Mouse (Mus musculus): Measurements from ENCODE around the gene Cep72. TPM values are rescaled to one million over a fixed set of nuclear protein-coding genes. Genes with fewer than 3 reads are reported as not detected.
"Not testable (repeated sequence)": the region's sequence is repeated elsewhere in the genome, so short reads cannot be mapped to it uniquely, and the experiment has no call there.

The Cep72 gene
- polyA plus RNA-seq, 1 experiment from 2014 or later: 18.3 TPM

GRCm38 (mm10) chr13:74090265-74090664, 28.2 kb upstream of the Cep72 start:
- Histone ChIP-seq H3K4me3 (ENCODE audit: low read depth, low read length) (no peak overlapping the region), H3K9me3 (ENCODE audit: control insufficient read depth, low read length) (no peaks in the 10 kb centered on the region), H3K4me1 (replicated peaks; ENCODE audit: control insufficient read depth, insufficient read depth, low read length) (no peaks in the 10 kb centered on the region), H3K9ac (ENCODE audit: low read depth, low read length) (no peak overlapping the region), H3K36me3 (ENCODE audit: control insufficient read depth, insufficient read depth, low read length) (no peaks in the 10 kb centered on the region), H3K27me3 (ENCODE audit: control insufficient read depth, insufficient read depth, low read length) (no peaks in the 10 kb centered on the region), H3K27ac (ENCODE audit: low read depth, low read length) (no peak overlapping the region), H3K4me2 (replicated peaks; ENCODE audit: low read depth, low read length) (no peak overlapping the region)
- 82% methylated on average over 3 of the region's 3 CpGs for WGBS
- DNase-seq (ENCODE audit: low spot score) (no peak), ATAC-seq (ENCODE audit: low FRiP score) (no peak)

DNA sequence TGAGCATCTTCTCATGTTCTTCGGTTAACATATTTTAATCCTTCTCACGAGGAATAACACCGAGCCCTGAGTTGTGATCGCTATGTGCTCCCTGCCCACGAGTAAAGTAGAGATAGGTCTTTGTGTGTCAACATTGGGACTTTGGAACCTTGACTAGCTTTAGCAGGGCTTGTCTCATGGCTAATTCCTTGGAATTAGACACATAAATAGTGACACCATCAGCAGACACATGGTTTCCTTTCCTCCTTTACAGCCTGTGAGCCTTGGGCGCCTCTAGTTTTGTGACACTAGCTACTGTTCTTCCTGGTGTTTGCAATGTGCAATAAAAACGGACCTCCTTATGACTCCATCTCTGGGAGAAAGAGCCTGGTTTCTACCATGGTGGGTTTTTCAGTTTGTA, 11.3 kb upstream of the Cep72 start:
- Histone ChIP-seq H3K4me3 (ENCODE audit: low read depth, low read length) (no peak overlapping the region), H3K27ac (ENCODE audit: low read depth, low read length) (no peak overlapping the region), H3K27me3 (ENCODE audit: control insufficient read depth, insufficient read depth, low read length) (no peaks in the 10 kb centered on the region), H3K4me1 (replicated peaks; ENCODE audit: control insufficient read depth, insufficient read depth, low read length) (no peaks in the 10 kb centered on the region), H3K36me3 (ENCODE audit: control insufficient read depth, insufficient read depth, low read length) (no peaks in the 10 kb centered on the region), H3K9ac (ENCODE audit: low read depth, low read length) (no peak overlapping the region), H3K4me2 (replicated peaks; ENCODE audit: low read depth, low read length) (no peak overlapping the region), H3K9me3 (ENCODE audit: control insufficient read depth, low read length) (no peaks in the 10 kb centered on the region)
- ATAC-seq (ENCODE audit: low FRiP score) (no peak), DNase-seq (ENCODE audit: low spot score) (no peak)
- 90% methylated on average over 7 of the region's 7 CpGs for WGBS

GRCm38 (mm10) chr13:74071714-74072113, 9.6 kb upstream of the Cep72 start:
- 73% methylated on average over 3 of the region's 3 CpGs for WGBS
- no peaks in the 10 kb centered on the region for H3K4me1 ChIP-seq (replicated peaks; ENCODE audit: control insufficient read depth, insufficient read depth, low read length)
- DNase-seq (ENCODE audit: low spot score): no peak
- H3K4me2 ChIP-seq (replicated peaks; ENCODE audit: low read depth, low read length): no peak overlapping the region
- H3K9me3 ChIP-seq (ENCODE audit: control insufficient read depth, low read length): no peaks in the 10 kb centered on the region
- no peaks in the 10 kb centered on the region for H3K27me3 ChIP-seq (ENCODE audit: control insufficient read depth, insufficient read depth, low read length)
- H3K9ac ChIP-seq (ENCODE audit: low read depth, low read length): no peak overlapping the region
- no peak overlapping the region for H3K27ac ChIP-seq (ENCODE audit: low read depth, low read length)
- no peak for ATAC-seq (ENCODE audit: low FRiP score)
- H3K36me3 ChIP-seq (ENCODE audit: control insufficient read depth, insufficient read depth, low read length): no peaks in the 10 kb centered on the region
- no peak overlapping the region for H3K4me3 ChIP-seq (ENCODE audit: low read depth, low read length)

- not testable (repeated sequence) for H3K27ac ChIP-seq (ENCODE audit: low read depth, low read length); H3K4me3 ChIP-seq (ENCODE audit: low read depth, low read length); H3K9ac ChIP-seq (ENCODE audit: low read depth, low read length); H3K9me3 ChIP-seq (ENCODE audit: control insufficient read depth, low read length); H3K36me3 ChIP-seq (ENCODE audit: control insufficient read depth, insufficient read depth, low read length); H3K27me3 ChIP-seq (ENCODE audit: control insufficient read depth, insufficient read depth, low read length); H3K4me2 ChIP-seq (replicated peaks; ENCODE audit: low read depth, low read length); DNase-seq (ENCODE audit: low spot score); H3K4me1 ChIP-seq (replicated peaks; ENCODE audit: control insufficient read depth, insufficient read depth, low read length); ATAC-seq (ENCODE audit: low FRiP score)
- WGBS: 83% methylated on average over 1 of the region's 1 CpGs
Measured at GRCm38 (mm10) chr13:74071244-74071643, 9.1 kb upstream of the Cep72 start.

GRCm38 (mm10) chr13:74066576-74066975, 4.5 kb upstream of the Cep72 start:
- no peaks in the 10 kb centered on the region for H3K36me3 ChIP-seq (ENCODE audit: control insufficient read depth, insufficient read depth, low read length)
- H3K4me1 ChIP-seq (replicated peaks; ENCODE audit: control insufficient read depth, insufficient read depth, low read length): no peaks in the 10 kb centered on the region
- no peak overlapping the region for H3K4me2 ChIP-seq (replicated peaks; ENCODE audit: low read depth, low read length)
- no peak overlapping the region for H3K4me3 ChIP-seq (ENCODE audit: low read depth, low read length)
- DNase-seq (ENCODE audit: low spot score) (no peak), ATAC-seq (ENCODE audit: low FRiP score) (no peak)
- no peak overlapping the region for H3K9ac ChIP-seq (ENCODE audit: low read depth, low read length)
- H3K27me3 ChIP-seq (ENCODE audit: control insufficient read depth, insufficient read depth, low read length): no peaks in the 10 kb centered on the region
- H3K27ac ChIP-seq (ENCODE audit: low read depth, low read length): no peak overlapping the region
- no peaks in the 10 kb centered on the region for H3K9me3 ChIP-seq (ENCODE audit: control insufficient read depth, low read length)
- WGBS: 94% methylated on average over 1 of the region's 1 CpGs

DNA sequence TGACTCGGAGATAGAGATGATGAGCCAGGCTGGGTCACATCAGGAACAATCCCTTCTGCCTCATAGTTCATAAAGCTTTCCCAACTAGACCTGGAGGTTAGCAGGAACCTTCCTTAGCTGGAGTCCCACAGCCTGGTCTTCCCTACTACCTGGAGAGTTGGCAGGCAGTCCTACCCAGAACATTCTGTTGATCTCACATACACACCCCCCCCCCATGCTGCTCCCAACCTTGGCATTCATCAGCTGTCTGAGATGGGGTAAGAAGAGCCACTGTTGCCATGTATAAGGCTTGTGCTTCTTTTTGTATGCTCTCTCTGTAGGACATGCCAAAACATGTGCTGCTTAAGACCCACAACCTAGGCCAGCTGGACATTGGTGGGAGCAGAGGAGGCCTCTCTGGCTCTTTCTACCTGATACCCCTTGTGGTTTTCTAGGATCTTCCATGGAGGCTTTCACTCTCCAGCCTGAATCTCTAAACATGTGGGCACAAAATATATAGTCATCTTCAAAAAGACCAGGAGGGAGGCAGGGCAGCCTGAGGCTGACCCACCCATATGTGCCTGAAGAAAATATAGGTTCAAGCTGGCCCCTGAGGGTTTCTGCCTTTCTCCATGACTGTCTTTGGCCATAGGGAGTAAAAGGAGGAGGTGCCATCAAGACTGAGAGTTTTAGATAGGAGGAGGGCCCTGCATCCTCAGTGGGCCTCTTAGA, 1.4 kb upstream of the Cep72 start:
- no peak overlapping the region for H3K4me3 ChIP-seq (ENCODE audit: low read depth, low read length)
- DNase-seq (ENCODE audit: low spot score): no peak
- no peak for ATAC-seq (ENCODE audit: low FRiP score)
- H3K9ac ChIP-seq (ENCODE audit: low read depth, low read length): no peak overlapping the region
- H3K27me3 ChIP-seq (ENCODE audit: control insufficient read depth, insufficient read depth, low read length): no peaks in the 10 kb centered on the region
- no peaks in the 10 kb centered on the region for H3K36me3 ChIP-seq (ENCODE audit: control insufficient read depth, insufficient read depth, low read length)
- 79% methylated on average over 1 of the region's 1 CpGs for WGBS
- H3K4me1 ChIP-seq (replicated peaks; ENCODE audit: control insufficient read depth, insufficient read depth, low read length): no peaks in the 10 kb centered on the region
- H3K27ac ChIP-seq (ENCODE audit: low read depth, low read length): no peak overlapping the region
- no peak overlapping the region for H3K4me2 ChIP-seq (replicated peaks; ENCODE audit: low read depth, low read length)
- H3K9me3 ChIP-seq (ENCODE audit: control insufficient read depth, low read length): no peaks in the 10 kb centered on the region

GRCm38 (mm10) chr13:74062378-74063128, 454 bp upstream of the Cep72 start:
- Histone ChIP-seq H3K4me1 (replicated peaks; ENCODE audit: control insufficient read depth, insufficient read depth, low read length) (no peaks in the 10 kb centered on the region), H3K36me3 (ENCODE audit: control insufficient read depth, insufficient read depth, low read length) (no peaks in the 10 kb centered on the region), H3K9me3 (ENCODE audit: control insufficient read depth, low read length) (no peaks in the 10 kb centered on the region), H3K4me2 (replicated peaks; ENCODE audit: low read depth, low read length) (peak overlapping the region; percentile 41), H3K27me3 (ENCODE audit: control insufficient read depth, insufficient read depth, low read length) (no peaks in the 10 kb centered on the region), H3K4me3 (ENCODE audit: low read depth, low read length) (peak overlapping the region; percentile 82), H3K27ac (ENCODE audit: low read depth, low read length) (no peak overlapping the region), H3K9ac (ENCODE audit: low read depth, low read length) (peak overlapping the region; percentile 89)
- ATAC-seq (ENCODE audit: low FRiP score) (no peak), DNase-seq (ENCODE audit: low spot score) (peak; percentile 2)
- 32% methylated on average over 10 of the region's 11 CpGs for WGBS

- DNase-seq (ENCODE audit: low spot score) (no peak), ATAC-seq (ENCODE audit: low FRiP score) (no peak)
- no peak overlapping the region for H3K4me2 ChIP-seq (replicated peaks; ENCODE audit: low read depth, low read length)
- no peaks in the 10 kb centered on the region for H3K4me1 ChIP-seq (replicated peaks; ENCODE audit: control insufficient read depth, insufficient read depth, low read length)
- no peak overlapping the region for H3K27ac ChIP-seq (ENCODE audit: low read depth, low read length)
- no peak overlapping the region for H3K4me3 ChIP-seq (ENCODE audit: low read depth, low read length)
- 94% methylated on average over 9 of the region's 9 CpGs for WGBS
- H3K9ac ChIP-seq (ENCODE audit: low read depth, low read length): no peak overlapping the region
- H3K27me3 ChIP-seq (ENCODE audit: control insufficient read depth, insufficient read depth, low read length): no peaks in the 10 kb centered on the region
- no peaks in the 10 kb centered on the region for H3K36me3 ChIP-seq (ENCODE audit: control insufficient read depth, insufficient read depth, low read length)
- no peaks in the 10 kb centered on the region for H3K9me3 ChIP-seq (ENCODE audit: control insufficient read depth, low read length)
Measured at GRCm38 (mm10) chr13:74058081-74058480, 4.0 kb downstream of the Cep72 start.

DNA sequence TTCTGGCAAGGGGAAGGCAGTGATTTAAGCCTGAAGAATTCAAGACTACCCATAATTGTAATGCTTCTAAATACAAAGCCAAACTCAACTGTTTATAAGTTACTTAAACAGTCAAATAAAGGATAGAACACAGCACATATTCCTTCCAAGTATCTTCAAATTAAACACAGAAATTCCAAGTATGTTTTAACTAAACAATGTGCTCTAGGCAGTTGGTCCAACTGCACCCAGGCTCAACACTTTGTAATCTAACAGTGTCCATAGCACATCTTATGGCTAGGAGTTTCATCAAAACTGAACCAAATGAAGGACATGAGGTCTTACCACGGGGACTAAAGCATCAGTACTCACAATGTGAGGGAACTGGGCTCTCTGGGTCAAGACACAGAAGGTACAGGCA, 5.9 kb downstream of the Cep72 start:
- Histone ChIP-seq H3K4me3 (ENCODE audit: low read depth, low read length) (no peak overlapping the region), H3K27me3 (ENCODE audit: control insufficient read depth, insufficient read depth, low read length) (no peaks in the 10 kb centered on the region), H3K4me2 (replicated peaks; ENCODE audit: low read depth, low read length) (no peak overlapping the region), H3K9ac (ENCODE audit: low read depth, low read length) (no peak overlapping the region), H3K27ac (ENCODE audit: low read depth, low read length) (no peak overlapping the region), H3K36me3 (ENCODE audit: control insufficient read depth, insufficient read depth, low read length) (no peaks in the 10 kb centered on the region), H3K4me1 (replicated peaks; ENCODE audit: control insufficient read depth, insufficient read depth, low read length) (no peaks in the 10 kb centered on the region), H3K9me3 (ENCODE audit: control insufficient read depth, low read length) (no peaks in the 10 kb centered on the region)
- ATAC-seq (ENCODE audit: low FRiP score): no peak
- DNase-seq (ENCODE audit: low spot score): no peak
- 91% methylated on average over 1 of the region's 1 CpGs for WGBS

All from hindbrain, embryonic 11.5 days (tissue).